Mouse (Mus musculus) CH12.LX (cell line): ENCODE results near the gene Pptc7.

Experiments
- CHD1 ChIP-seq: IDR thresholded peaks from 2 replicates; pipeline ENCODE4 v1.6.1; 2012; ENCODE audit warnings: low read depth, low read length, improper control_type of control experiment, inconsistent platforms
- CHD2 ChIP-seq: IDR thresholded peaks from 2 replicates; pipeline ENCODE4 v1.6.1; 2011; ENCODE audit warnings: low read length, improper control_type of control experiment
- CTCF ChIP-seq, 2 experiments: IDR thresholded peaks in 1 of 2; conservative IDR thresholded peaks in 1 of 2; 2 replicates each; pipeline ENCODE4 v1.5.1; 2011 to 2012; ENCODE audit warnings: low read depth in 2 of 2, low read length in 2 of 2, improper control_type of control experiment in 1 of 2, inconsistent platforms in 1 of 2, mild to moderate bottlenecking in 1 of 2, moderate library complexity in 1 of 2
- E2F4 ChIP-seq: IDR thresholded peaks from 2 replicates; pipeline ENCODE4 v1.6.1; 2011; ENCODE audit warnings: low read depth, low read length, improper control_type of control experiment; ENCODE audit not compliant: insufficient replicate concordance
- EP300 ChIP-seq: IDR thresholded peaks from 2 replicates; pipeline ENCODE4 v1.6.1; 2011; ENCODE audit warnings: low read length, improper control_type of control experiment
- ETS1 ChIP-seq: conservative IDR thresholded peaks from 2 replicates; pipeline ENCODE4 v1.6.1; 2012; ENCODE audit warnings: low read depth, mild to moderate bottlenecking, inconsistent platforms, low read length, improper control_type of control experiment, moderate library complexity
- HCFC1 ChIP-seq: IDR thresholded peaks from 2 replicates; pipeline ENCODE4 v1.6.1; 2012; ENCODE audit warnings: low read depth, mild to moderate bottlenecking, inconsistent platforms, low read length, improper control_type of control experiment
- KAT2A ChIP-seq: IDR thresholded peaks from 2 replicates; pipeline ENCODE4 v1.6.1; 2012; ENCODE audit warnings: low read length, improper control_type of control experiment, inconsistent platforms; ENCODE audit not compliant: insufficient replicate concordance
- MAX ChIP-seq: IDR thresholded peaks from 2 replicates; pipeline ENCODE4 v1.6.1; 2011; ENCODE audit warnings: low read length, improper control_type of control experiment
- POLR2A ChIP-seq: IDR thresholded peaks from 2 replicates; pipeline ENCODE4 v1.6.1; 2011; ENCODE audit warnings: low read depth, mild to moderate bottlenecking, improper control_type of control experiment, low read length
- USF1 ChIP-seq: IDR thresholded peaks from 2 replicates; pipeline ENCODE4 v1.6.1; 2014; ENCODE audit warnings: low read depth, mild to moderate bottlenecking, inconsistent platforms, low read length, improper control_type of control experiment

DNA sequence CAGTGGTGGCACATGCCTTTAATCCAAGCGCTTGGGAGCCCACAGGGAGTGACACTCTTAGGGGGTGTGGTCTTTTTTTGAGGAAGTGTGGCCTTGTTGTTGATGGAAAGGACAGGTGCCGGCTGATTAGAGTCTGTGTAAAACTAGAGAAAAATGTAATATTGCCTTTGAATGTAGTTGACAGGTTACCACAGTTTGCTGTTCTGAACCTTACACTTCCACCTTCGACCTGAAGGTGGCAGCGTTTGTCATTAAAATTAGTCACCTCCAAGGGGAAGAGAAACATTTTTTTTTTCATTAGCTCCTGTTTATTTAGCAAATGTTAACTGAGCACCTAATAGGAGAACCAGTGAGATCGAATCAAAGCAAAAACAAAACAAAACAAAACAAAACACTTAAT lies 16.3 kb upstream of the Pptc7 start:
- TF ChIP-seq CTCF (conservative IDR thresholded peaks at IDR 0.05 in 1 of 2, IDR thresholded peaks at IDR 0.05 in 1 of 2; ENCODE audit: low read depth in 2 of 2, low read length in 2 of 2) (peak; percentile 53 to 95), POLR2A (no peak), EP300 (no peak), CHD1 (no peak), KAT2A (no peak), USF1 (no peak), ETS1 (no peak), CHD2 (no peak), E2F4 (no peak), MAX (no peak), HCFC1 (no peak)
